Mouse (Mus musculus): ENCODE results near the gene Nos3. TPM values are rescaled to one million over a fixed set of nuclear protein-coding genes. Genes with fewer than 3 reads are reported as not detected.

Gene Nos3
- total RNA-seq (2017) = not detected in 2 replicates

GRCm38 (mm10) chr5:24364508-24364907 lies at the start of gene Nos3:
Gene Nos3, plus strand, starts transcription at chr5:24364810.
- ATAC-seq (ENCODE audit: extremely low read depth, insufficient number of reproducible peaks, low FRiP score, poor library complexity, severe bottlenecking) = no peak

DNA sequence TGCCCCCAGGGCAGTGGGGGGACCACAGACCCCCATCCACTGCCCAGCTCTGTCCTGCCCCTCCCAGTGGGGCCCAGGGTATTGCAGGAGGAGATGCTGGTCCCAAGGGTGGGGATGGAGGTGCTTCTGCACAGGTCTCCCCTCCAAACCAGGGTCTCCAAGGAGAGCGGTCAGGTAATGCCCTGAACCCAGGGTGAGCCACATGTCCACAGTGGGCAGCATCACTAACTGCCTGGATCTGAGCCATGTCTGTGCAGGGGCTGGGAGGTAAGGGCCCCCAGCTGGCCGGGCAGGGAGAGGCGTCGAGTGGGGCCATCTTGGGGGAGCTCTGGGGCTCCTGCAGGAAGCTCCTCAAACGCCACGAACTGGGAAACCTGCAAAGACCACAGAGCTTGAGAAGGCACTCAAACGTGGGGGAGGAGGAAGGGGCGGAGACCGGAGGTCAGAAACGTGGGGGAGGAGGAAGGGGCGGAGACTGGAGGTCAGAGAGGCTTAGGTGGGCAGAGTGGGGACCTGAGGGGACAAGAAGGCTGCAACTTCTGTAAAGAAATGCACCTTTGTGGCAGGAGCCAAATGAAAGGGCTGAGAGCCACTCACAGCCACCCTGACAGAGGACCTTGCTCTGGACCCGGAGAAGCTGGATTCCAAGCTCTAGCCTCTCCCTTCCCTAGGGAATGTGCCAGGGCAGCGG lies 44.7 kb upstream of the Nos3 start:
- ATAC-seq (ENCODE audit: extremely low read depth, insufficient number of reproducible peaks, low FRiP score, poor library complexity, severe bottlenecking) = no peak

DNA sequence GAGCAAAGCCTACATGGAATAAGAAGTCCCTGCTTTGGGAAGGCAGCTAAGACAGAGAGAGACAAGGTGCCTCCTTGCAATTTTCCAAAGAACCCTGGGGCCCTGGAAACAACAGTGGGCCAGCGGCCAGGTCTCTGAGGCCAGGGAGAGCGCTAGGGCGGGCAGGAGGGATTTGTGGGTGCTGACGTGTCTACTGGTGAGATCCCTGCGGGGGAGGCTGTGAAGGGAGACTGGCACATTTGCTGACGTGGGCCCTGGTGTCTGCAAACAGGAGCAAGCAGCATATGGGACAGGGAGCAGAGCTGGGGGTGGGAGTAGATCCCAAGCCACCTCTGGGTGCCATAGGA lies 44.2 kb upstream of the Nos3 start:
- ATAC-seq (ENCODE audit: extremely low read depth, insufficient number of reproducible peaks, low FRiP score, poor library complexity, severe bottlenecking) = no peak

GRCm38 (mm10) chr5:24320894-24321293 lies 43.7 kb upstream of the Nos3 start:
- no peak for ATAC-seq (ENCODE audit: extremely low read depth, insufficient number of reproducible peaks, low FRiP score, poor library complexity, severe bottlenecking)

DNA sequence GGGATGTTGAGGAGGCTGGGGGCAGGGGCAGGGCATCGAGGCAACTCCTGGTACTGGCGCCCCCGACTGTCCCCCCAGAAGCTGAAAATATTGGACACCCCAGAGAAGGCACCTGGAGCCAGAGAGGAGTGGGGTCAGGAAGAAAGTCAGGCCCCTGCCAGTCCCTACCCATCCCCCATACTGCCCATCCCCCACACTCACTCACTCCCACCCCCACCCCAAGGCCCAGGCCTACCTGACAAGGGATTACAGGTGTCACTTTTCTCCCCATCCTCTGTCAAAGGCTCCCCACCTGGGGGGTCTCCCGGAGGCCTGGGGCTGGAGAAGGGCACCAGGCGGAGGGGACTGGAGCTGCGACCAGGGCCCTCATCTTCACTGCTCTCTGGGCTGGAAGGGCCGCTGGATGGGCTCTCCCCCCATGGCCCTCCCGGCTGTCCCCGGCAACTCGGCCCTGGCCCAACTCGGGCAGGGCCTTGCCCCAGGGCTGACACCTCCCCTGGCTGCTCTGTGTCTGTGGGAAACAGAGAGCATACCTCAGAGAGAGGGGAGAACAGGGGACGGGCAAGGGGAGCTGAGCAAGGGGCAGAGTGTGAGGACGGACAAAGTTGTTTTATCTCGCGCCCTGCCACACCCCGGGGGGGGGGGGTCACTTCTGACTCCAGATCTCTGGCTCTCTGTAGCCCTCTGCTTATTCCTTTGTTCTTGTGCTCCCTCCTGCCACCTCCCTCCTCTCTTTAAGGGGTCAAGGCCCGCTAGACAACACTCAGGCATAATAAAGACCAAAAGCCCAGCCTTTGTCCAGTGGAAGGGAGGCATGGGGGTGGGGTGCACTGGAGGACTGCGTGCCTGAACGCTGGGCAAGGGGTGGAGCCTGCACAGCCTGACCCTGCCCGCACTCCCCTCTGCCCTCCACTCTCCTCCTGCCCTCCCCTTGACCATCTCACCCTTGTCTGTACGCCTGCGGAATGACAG lies 42.6 kb upstream of the Nos3 start:
- no peak for ATAC-seq (ENCODE audit: extremely low read depth, insufficient number of reproducible peaks, low FRiP score, poor library complexity, severe bottlenecking)

DNA sequence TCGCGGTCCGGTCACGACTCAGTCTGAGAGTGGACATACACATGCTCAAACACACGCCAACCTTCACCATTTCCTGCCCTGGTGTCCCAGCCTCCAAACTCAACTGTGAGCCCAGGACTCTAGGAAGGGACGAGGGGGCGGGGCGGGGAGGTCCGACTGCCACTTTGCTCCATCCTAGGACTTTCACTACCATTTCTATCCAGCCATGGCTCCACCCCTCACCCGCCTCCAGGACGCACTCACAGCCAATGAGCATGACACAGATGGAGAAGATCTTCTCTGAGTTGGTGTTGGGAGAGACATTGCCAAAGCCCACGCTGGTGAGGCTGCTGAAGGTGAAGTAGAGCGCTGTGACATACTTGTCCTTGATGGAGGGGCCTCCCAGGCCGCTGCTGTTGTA lies 39.4 kb upstream of the Nos3 start:
- ATAC-seq (ENCODE audit: extremely low read depth, insufficient number of reproducible peaks, low FRiP score, poor library complexity, severe bottlenecking) = no peak

DNA sequence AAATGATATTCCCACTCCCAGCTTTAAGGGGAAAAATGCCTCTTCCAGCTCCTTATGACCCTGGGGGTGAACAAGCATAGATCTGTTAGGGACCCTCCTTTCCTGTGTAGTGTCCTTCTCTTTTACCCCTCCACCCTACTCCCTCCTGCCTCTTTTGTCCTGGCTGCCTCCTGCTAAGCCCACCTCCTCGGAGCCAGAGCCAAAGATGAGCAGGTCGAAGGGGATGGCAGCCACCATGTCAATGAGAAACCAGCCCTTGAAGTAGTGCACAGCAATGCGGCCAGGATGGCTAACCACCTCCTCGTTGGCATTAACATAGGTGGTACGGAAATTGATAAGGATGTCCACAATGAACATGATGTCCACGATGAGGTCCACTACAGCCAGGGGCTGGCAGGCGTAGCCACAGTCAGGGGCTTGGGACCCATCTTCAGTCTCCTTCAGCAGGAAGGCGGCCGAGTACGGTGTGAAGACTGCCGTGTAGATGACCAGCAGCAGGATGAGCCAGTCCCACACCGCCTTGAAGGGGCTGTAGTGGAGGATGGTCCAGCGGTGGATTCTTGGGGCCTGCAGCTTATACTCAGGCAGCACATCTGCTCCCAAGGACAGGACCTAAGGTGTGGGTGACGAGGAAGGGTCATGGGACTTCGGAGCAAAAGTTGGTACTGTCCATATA lies 38.3 kb upstream of the Nos3 start:
- ATAC-seq (ENCODE audit: extremely low read depth, insufficient number of reproducible peaks, low FRiP score, poor library complexity, severe bottlenecking) = no peak

GRCm38 (mm10) chr5:24326842-24327417 lies 37.7 kb upstream of the Nos3 start:
- ATAC-seq (ENCODE audit: extremely low read depth, insufficient number of reproducible peaks, low FRiP score, poor library complexity, severe bottlenecking) = no peak

- no peak for ATAC-seq (ENCODE audit: extremely low read depth, insufficient number of reproducible peaks, low FRiP score, poor library complexity, severe bottlenecking)
Observed at GRCm38 (mm10) chr5:24328813-24329211, 35.8 kb upstream of the Nos3 start.

- ATAC-seq (ENCODE audit: extremely low read depth, insufficient number of reproducible peaks, low FRiP score, poor library complexity, severe bottlenecking) = no peak
Observed at GRCm38 (mm10) chr5:24329212-24329964, 35.2 kb upstream of the Nos3 start.

GRCm38 (mm10) chr5:24329965-24330298 lies 34.7 kb upstream of the Nos3 start:
- no peak for ATAC-seq (ENCODE audit: extremely low read depth, insufficient number of reproducible peaks, low FRiP score, poor library complexity, severe bottlenecking)

DNA sequence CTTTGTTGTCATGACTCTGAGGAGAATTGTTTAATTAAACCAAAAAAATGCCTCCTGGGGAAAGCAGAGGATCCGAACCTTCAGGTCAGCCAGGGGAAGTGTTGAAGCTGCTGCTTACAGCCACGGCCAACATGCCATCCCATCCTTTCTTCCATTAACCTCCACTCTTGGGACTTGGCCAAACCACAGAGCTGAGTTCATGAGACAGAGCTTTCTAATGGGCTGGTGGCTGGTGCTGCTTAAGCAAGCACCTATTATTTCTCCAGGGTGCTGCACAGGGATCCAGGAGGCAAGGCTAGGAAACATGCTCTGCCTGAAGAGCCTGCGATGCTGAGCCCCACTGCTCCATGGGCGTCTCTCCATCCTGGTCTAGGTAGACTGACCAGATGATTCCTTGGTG lies 32.2 kb upstream of the Nos3 start:
- no peak for ATAC-seq (ENCODE audit: extremely low read depth, insufficient number of reproducible peaks, low FRiP score, poor library complexity, severe bottlenecking)

DNA sequence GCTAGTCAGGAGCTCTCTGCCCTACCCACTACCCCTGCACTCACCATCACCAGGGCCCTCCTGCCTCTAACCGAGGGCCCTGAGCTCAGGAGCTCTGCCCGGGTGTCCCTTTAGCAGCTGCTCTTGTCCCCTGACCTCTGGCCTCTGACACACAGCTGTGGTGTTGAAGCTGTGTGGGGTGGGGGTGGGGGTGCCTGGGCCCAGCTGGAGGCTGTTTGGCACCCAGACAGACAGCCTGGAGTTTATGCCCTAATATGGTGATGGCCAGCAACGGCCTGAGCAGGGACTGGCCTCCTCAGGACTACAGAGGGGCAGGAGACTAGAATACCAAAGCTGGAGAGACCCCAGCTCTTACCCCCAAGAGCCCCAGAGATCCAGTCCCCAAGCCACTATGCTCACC lies 29.9 kb upstream of the Nos3 start:
- ATAC-seq (ENCODE audit: extremely low read depth, insufficient number of reproducible peaks, low FRiP score, poor library complexity, severe bottlenecking) = no peak

GRCm38 (mm10) chr5:24335888-24336511 lies 28.6 kb upstream of the Nos3 start:
- no peak for ATAC-seq (ENCODE audit: extremely low read depth, insufficient number of reproducible peaks, low FRiP score, poor library complexity, severe bottlenecking)

DNA sequence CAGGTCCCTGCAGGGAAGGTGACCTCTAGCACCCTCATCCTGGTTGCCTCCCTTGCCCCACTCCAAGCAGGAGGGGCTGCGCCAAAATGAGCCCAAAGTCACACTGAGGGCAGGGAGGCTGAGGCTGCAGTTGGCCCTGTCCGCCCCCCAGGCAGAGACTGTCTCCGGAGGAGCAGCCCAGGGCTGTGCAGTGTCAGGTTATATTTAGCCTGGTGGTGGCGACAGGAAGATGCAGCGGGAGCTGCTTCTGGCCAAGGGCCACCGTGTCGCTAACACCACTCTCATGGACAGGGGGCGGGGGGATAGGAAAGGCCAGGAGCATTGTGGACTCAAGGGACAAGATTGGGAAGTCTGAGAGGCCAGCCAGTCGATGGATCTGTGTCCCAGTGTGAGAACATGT lies 27.2 kb upstream of the Nos3 start:
- ATAC-seq (ENCODE audit: extremely low read depth, insufficient number of reproducible peaks, low FRiP score, poor library complexity, severe bottlenecking) = no peak

DNA sequence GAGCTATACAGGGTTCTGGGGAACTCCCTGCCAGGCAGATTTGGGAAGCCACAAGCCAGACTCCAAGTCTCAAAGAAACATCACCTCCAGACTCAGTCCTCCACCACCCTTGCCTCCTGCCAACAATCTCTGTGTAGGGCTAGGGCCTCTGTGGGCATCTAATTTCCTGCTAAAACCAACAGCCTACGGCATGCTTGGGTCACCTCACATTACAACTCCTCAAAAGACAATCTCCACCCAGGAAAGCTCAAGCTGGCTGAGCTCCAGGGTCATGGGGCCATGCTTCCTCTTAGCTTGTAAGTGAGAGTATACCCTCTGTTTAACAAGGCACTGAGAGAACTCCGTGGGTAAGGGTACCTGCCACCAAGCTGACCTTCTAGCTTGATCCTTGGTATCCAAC lies 26.8 kb upstream of the Nos3 start:
- no peak for ATAC-seq (ENCODE audit: extremely low read depth, insufficient number of reproducible peaks, low FRiP score, poor library complexity, severe bottlenecking)

DNA sequence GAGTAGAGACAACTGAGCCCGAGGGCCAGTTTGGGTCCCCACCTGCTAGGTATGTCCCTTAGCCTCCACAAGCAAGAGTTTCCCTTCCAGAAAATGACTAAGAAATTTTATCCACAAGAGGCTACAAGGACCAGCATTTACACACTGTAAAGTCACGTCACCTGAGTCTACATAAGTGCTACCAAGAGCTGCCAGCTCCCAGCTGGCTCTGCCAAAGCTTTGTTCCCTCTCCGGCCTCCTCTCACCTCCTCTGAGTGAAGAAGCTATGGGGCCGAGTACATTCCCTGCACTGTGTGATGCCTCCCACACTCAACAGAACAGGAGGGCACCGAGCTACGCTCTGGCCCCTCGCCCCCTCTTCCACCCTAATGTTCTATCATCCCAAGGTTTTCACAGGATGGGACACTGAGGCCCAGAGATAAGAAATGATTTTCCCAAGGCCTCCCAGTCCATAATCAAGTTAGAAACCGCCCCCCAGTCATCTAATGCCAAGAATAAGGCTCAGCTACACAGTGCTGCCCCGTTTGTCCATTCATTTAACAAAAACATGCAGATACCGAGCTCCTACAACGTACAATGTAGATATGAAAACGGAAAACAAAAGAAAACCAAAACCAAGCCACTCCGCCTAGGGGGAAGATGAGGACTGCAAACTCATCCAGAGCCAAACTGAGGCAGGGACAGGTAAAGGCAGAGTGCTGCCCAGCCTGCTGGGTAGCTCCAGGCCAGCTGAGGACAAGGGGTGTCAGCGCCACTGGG lies 22.2 kb upstream of the Nos3 start:
- no peak for ATAC-seq (ENCODE audit: extremely low read depth, insufficient number of reproducible peaks, low FRiP score, poor library complexity, severe bottlenecking)

DNA sequence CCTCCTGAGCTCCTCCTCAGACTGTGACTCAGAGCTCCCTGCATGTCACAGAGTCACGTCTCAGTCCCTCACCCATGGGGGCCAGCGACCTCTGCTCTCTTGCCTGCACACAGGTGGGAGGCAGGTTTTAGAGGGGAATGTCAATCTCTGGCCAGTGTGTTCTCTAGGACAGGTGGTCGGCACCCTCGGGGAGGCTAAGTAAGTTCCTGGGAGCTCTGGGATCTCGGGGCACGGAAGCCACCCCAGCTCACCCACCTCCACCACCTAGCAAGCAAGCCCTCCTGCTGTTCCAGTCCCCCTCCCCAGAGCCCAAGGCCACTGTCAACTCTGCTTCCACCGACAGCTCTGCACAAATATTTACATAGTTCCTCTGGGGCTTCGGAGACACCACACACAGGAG lies 21.6 kb upstream of the Nos3 start:
- no peak for ATAC-seq (ENCODE audit: extremely low read depth, insufficient number of reproducible peaks, low FRiP score, poor library complexity, severe bottlenecking)

Data from neutrophil, adult 5-6 weeks (primary cell).